Comparison of ENCODE assay signal across 17 mouse cellular contexts in the genomic region with DNA sequence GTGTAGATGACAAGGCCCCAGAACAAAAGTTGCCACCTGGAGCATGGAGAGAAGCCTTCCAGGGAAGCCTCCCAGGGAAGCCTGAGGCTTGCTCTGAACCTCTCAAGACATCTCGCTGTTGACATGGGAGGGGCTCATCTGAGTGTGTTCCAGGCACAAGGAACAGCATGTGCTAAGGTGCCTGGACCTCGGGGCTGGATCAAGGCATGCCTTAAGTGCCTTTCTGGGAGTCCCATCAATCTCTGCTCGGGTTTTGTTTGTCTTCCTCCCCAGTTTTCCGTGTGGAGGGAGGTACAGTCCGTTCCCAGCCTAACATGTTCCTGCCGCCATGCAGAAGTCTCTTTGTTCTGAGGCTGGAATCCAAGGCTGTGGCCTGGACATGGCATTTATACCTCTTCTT. TPM values are rescaled to one million over a fixed set of nuclear protein-coding genes. Genes with fewer than 3 reads are reported as not detected.
DNase-seq lines count a peak whose midpoint lies in the region; ATAC-seq lines count a peak whose summit lies in the region.
"Had no signal": no experiment of that assay in that cellular context is flagged by ENCODE, and none has a peak within 500 bp of the region (broad histone marks: within the 10 kb centered on the region; RNA-seq: fewer than 3 reads in every experiment).

No protein-coding gene starts in this region.

- WGBS in heart, embryonic 10.5 days = 62% methylated on average over 6 of the region's 6 CpGs
- 34% methylated on average over 6 of the region's 6 CpGs for WGBS in intestine, embryonic 14.5 days
- WGBS in macrophage (ENCODE audit: missing documents) = 96% methylated on average over 6 of the region's 6 CpGs

- DNase-seq in heart, embryonic 10.5 days (ENCODE audit: low spot score) = no peak
- DNase-seq in heart, postnatal 25 days (ENCODE audit: low spot score) = no peak
- DNase-seq in lung, adult 18-20 months = peak; percentile 48 to 73
- no peak for DNase-seq in lung, postnatal 4 days
- no peak for DNase-seq in intestine, embryonic 14.5 days (ENCODE audit: low spot score)
- DNase-seq in left cerebral cortex, adult 8-10 months (ENCODE audit: low spot score in 2 of 2) = no peak
- DNase-seq in layer of hippocampus, adult 18-20 months (ENCODE audit: low spot score in 2 of 2) = no peak
- DNase-seq: adrenal gland, postnatal 25 days; cerebellum, adult 18-20 months; embryo, embryonic 11 days; gastrocnemius, postnatal 14 days; kidney, postnatal 14 days had no signal

- H3K27me3 ChIP-seq in heart, embryonic 10.5 days (ENCODE audit: insufficient read depth, poor library complexity, severe bottlenecking) = no peaks in the 10 kb centered on the region
- no peaks in the 10 kb centered on the region for H3K27me3 ChIP-seq in intestine, embryonic 14.5 days (replicated peaks; ENCODE audit: control insufficient read depth, insufficient read depth, low read length)
- H3K27me3 ChIP-seq: hindbrain, embryonic 12.5 days; midbrain, embryonic 15.5 days; neural tube, embryonic 12.5 days had no signal

- H3K4me3 ChIP-seq in heart, embryonic 10.5 days = no peak overlapping the region
- H3K4me3 ChIP-seq in intestine, embryonic 14.5 days (ENCODE audit: low read depth, low read length) = no peak overlapping the region
- H3K4me3 ChIP-seq in macrophage (ENCODE audit: inconsistent target) = no peak overlapping the region
- H3K4me3 ChIP-seq: hindbrain, embryonic 12.5 days; left cerebral cortex, adult 2 months; midbrain, embryonic 15.5 days; neural tube, embryonic 12.5 days had no signal

- no peak for ATAC-seq in intestine, embryonic 14.5 days (replicated peaks; ENCODE audit: low FRiP score, low TSS enrichment, low read depth)
- ATAC-seq: midbrain, embryonic 15.5 days had no signal

- no peak overlapping the region for H3K9ac ChIP-seq in intestine, embryonic 14.5 days (ENCODE audit: low read length)
- H3K9ac ChIP-seq: hindbrain, embryonic 12.5 days; midbrain, embryonic 15.5 days; neural tube, embryonic 12.5 days had no signal

- peaks cover 42% of the 10 kb centered on the region for H3K4me1 ChIP-seq in heart, embryonic 10.5 days
- H3K4me1 ChIP-seq in intestine, embryonic 14.5 days (replicated peaks; ENCODE audit: control insufficient read depth, insufficient read depth, low read length) = peaks cover 13% of the 10 kb centered on the region

- H3K9me3 ChIP-seq in heart, embryonic 10.5 days = no peaks in the 10 kb centered on the region
- no peaks in the 10 kb centered on the region for H3K9me3 ChIP-seq in intestine, embryonic 14.5 days (ENCODE audit: control insufficient read depth, low read length)
- H3K9me3 ChIP-seq: hindbrain, embryonic 12.5 days; midbrain, embryonic 15.5 days; neural tube, embryonic 12.5 days had no signal

- no peaks in the 10 kb centered on the region for H3K36me3 ChIP-seq in heart, embryonic 10.5 days
- H3K36me3 ChIP-seq in intestine, embryonic 14.5 days (ENCODE audit: control insufficient read depth, insufficient read depth, low read length) = no peaks in the 10 kb centered on the region
- H3K36me3 ChIP-seq in macrophage (ENCODE audit: inconsistent target) = no peaks in the 10 kb centered on the region; the same call in 1 of the 2 replicates
- H3K36me3 ChIP-seq: midbrain, embryonic 15.5 days; neural tube, embryonic 12.5 days had no signal

- no peak overlapping the region for H3K4me2 ChIP-seq in intestine, embryonic 14.5 days (ENCODE audit: low read length)
- H3K4me2 ChIP-seq: hindbrain, embryonic 12.5 days; midbrain, embryonic 15.5 days; neural tube, embryonic 12.5 days had no signal

- H3K27ac ChIP-seq in heart, embryonic 10.5 days = peak overlapping the region; percentile 78
- H3K27ac ChIP-seq in intestine, embryonic 14.5 days (ENCODE audit: low read depth) = peak overlapping the region; percentile 30; the same call in 1 of the 2 replicates
- H3K27ac ChIP-seq in macrophage = peak overlapping the region; percentile 65
- H3K27ac ChIP-seq: hindbrain, embryonic 12.5 days; left cerebral cortex, adult 2 months; midbrain, embryonic 15.5 days; neural tube, embryonic 12.5 days had no signal

- H3K79me2 ChIP-seq in macrophage (ENCODE audit: inconsistent target) = peaks cover 100% of the 10 kb centered on the region

- intact Hi-C loops in heart, postnatal 25 days (cut with DNase I) = no loop called here

RNA-seq across cellular contexts. Expression of gene Hpcal1, which starts 33.3 kb away (rescaled TPM):
- 18.4 and 25.4 TPM in 2 replicates for polyA plus RNA-seq in heart, embryonic 10.5 days (2016; fragmentation: Nextera tagmentation; extraction: Ambion mirVana)
- 10 to 100 TPM; 15.3 to 20.8 TPM for total RNA-seq in heart, postnatal 25 days (2021)
- 42.9 and 48.6 TPM in 2 replicates for polyA plus RNA-seq in intestine, embryonic 14.5 days (2014; fragmentation: Nextera tagmentation; extraction: Ambion mirVana)
- 10 to 100 TPM in 25 of 26 experiments, 1 to 10 TPM in 1; 7.3 to 55.5 (median 28.3) TPM for total RNA-seq in macrophage (2018; cell fraction: chromatin; rRNA removed)
- 100 to 1,000 TPM; 125 to 174 (median 149) TPM for total RNA-seq in macrophage (2018; cell fraction: cytosol; rRNA removed)
- total RNA-seq in macrophage (2018; cell fraction: nucleus; rRNA removed) = 100 to 1,000 TPM in 4 of 26 experiments, 10 to 100 TPM in 22; 40.3 to 121 (median 76.1) TPM
- 131 to 142 TPM (median 142 TPM) in 3 replicates for polyA plus RNA-seq in macrophage (2018)
- 10 to 100 TPM; 64.4 to 81.1 (median 79.0) TPM for total RNA-seq in left cerebral cortex, adult 8-10 months (2022)
- total RNA-seq in layer of hippocampus, adult 18-20 months (2021) = 10 to 100 TPM; 68.1 to 78.0 TPM

Comparison
In these comparisons a context has a peak if more than half of its experiments do, and no peak if none do; other contexts are left out.
1. DNase-seq: peak in lung, adult 18-20 months (2 of 2); none in heart, embryonic 10.5 days (single experiment), heart, postnatal 25 days (single experiment), lung, postnatal 4 days (0 of 2), intestine, embryonic 14.5 days (single experiment), left cerebral cortex, adult 8-10 months (0 of 2) and layer of hippocampus, adult 18-20 months (0 of 2).
2. Peak in every context shown above with its lines, with median percentiles within 50 percentile points of each other: H3K27ac ChIP-seq.